Mouse (Mus musculus) embryo, embryonic 9.5 days (tissue): ENCODE data around the gene Cd300ld4.
"Not testable (repeated sequence)": the region's sequence is repeated elsewhere in the genome, so short reads cannot be mapped to it uniquely, and the experiment has no call there.

Experiments used
- DNase-seq: peaks from one replicate; pipeline ENCODE4 v3.0.0-alpha.2; 2017; ENCODE audit errors: extremely low spot score

Cd300ld4 gene

GRCm38 (mm10) chr11:115026912-115027311 is at the start of gene Cd300ld4:
Gene Cd300ld4 (minus strand): TSS chr11:115027012.
- DNase-seq: not testable (repeated sequence)

DNA sequence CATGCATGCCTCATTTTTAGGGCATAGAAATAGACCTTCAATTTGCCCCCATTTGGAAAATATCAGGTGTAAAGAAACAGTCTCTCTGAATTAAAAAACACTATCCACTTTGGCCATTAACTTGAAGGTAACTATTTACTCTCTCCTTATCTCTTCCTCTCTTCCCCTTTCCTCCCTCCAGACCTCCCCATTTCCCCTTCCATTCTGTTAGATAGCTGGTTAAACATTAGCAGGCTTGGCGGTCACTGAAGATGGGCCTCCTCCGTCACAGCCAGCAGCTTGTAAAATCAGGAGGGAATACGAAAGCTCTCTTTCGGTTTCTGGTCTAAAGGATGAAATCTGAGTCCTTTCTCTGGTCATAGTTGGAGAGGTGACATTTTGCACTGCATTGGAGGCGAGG is 49.0 kb upstream of the Cd300ld4 start:
- no peak for DNase-seq

- no peak for DNase-seq
Observed at GRCm38 (mm10) chr11:115075407-115075806, 48.6 kb upstream of the Cd300ld4 start.

GRCm38 (mm10) chr11:115073002-115073401 is 46.2 kb upstream of the Cd300ld4 start:
- DNase-seq: no peak

DNA sequence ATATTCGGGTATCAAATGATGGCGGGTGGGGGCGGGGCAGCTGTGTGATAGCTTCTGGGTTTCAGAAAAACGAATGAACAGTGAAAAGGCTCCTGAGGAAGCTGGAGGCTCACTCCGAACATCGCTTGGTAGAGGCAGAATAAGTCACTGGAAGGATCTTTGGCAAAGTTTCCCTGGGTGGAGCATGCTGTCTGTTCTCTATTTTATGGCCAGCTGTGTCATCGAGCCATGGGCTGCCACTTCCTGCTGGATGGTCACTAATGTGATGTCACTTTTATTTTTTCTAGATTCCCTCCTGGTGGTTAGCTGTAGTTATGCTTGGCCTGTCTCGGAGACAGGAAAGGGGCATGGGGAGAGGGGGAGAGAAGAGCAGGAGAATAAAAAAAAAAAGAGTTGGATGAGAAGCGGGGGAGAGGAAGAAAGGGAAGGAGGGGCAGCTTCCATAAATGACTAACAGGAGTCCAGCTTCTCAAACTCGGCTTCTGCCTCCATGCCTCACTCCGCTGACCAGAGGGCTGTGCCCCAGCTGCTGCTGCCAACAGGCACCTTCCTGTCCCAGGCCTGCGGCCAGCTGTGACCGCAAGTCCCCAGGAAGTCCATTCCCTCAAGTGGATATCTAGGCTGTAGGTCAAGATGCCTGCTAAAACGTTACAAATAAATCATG is 45.0 kb upstream of the Cd300ld4 start:
- peak; percentile 51 for DNase-seq

DNA sequence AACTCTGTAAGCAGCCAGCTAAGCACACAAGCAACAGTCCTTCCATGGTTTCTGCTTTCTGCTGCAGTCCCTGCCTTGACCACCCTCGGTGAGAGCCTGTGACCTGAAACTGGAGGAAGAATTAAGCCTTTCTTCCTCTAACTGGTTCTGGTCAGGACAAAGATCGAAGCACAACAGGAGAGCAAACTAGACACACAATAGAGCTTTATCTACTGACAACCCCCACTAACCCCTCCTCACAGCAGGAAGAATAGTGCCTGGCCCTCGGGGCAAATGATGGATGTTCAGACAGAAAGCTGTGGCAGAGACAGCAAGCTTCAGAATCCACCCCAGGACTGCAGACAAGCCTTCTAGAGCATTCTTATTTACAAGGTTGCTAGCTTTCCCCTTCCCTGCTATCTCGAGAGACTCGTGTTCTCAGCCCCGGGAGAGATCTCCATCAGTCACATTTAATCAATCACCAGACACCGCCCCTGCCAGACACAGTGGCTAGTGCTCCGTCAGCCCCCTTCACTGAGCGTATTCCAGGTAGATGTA is 44.3 kb upstream of the Cd300ld4 start:
- DNase-seq: peak; percentile 73

- DNase-seq: no peak
Observed at GRCm38 (mm10) chr11:115066768-115067167, 40.0 kb upstream of the Cd300ld4 start.

GRCm38 (mm10) chr11:115062077-115062476 is 35.3 kb upstream of the Cd300ld4 start, which contains the start of gene Cd300e:
Gene Cd300e (minus strand): TSS chr11:115062177.
- DNase-seq: no peak

- DNase-seq: no peak
Observed at GRCm38 (mm10) chr11:115059797-115060196, 33.0 kb upstream of the Cd300ld4 start.

- no peak for DNase-seq
Observed at GRCm38 (mm10) chr11:115058701-115059100, 31.9 kb upstream of the Cd300ld4 start.

- DNase-seq: no peak
Observed at GRCm38 (mm10) chr11:115054537-115054936, 27.7 kb upstream of the Cd300ld4 start.

DNA sequence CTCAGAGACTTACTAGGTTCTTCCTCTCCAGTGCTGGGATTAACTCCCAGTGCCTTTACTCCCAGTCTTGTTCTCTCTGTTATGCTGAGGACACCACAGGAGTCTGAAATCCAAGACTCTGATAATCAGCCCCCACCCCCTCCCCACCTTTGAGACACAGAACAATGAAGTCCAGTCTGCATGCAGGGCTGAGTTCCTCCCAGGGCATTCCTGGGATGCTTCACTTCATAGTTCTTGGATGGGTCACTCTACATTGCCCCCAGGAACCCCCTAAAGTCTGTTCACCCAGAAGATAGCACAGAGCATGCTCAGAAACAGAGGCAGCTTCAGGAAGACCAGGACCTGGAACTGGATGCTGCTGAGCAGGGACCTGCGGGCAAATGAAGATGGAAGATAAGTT is 26.2 kb upstream of the Cd300ld4 start:
- DNase-seq: no peak

DNA sequence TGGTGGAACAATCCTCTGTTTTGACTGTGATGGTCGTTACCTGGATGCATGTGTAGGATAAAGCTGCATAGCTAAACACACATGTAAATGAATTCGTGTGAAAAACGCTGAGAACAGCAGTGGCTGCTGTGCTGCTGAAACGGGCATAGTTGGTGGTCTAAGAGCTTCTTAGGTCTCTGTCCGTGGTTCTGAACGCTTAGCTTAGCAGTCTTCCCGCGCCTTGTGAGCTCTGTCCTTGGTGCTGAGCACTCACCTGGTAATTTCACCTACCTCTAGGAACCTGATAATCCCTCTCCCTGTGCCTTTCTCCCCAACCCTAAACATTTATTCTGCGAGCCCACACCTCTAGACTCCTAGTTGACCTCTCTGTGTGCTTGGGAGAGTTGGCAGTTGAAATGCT is 25.4 kb upstream of the Cd300ld4 start:
- peak; percentile 55 for DNase-seq

DNA sequence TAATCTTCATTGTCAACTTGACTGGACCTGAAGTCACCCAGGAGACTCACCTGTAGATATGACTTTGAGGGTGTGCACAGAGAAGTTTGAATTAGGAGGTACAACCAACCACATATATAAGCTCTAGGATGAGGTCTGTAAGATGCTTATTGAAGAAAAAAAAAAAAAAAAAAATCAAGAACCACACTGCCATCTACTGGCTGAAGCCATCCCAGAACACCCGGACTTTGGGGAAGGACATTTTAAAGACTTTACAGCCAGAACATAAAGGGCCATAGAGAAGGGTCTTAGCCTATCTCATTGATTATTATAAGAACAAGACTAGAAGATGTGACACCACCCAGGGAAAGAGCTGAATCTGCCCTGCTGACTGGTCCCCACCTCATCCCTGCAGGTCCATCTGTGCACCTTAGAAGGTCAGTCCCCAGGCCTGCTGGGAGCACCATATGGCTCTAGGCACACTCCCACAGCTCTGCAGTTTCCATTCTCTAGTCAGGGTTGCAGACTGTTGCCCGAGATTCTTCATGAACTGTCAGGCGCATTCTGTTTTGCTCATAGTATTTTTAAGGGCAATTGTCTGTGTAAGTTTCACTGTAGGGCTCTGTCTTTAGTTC is 22.6 kb upstream of the Cd300ld4 start:
- DNase-seq: no peak

DNA sequence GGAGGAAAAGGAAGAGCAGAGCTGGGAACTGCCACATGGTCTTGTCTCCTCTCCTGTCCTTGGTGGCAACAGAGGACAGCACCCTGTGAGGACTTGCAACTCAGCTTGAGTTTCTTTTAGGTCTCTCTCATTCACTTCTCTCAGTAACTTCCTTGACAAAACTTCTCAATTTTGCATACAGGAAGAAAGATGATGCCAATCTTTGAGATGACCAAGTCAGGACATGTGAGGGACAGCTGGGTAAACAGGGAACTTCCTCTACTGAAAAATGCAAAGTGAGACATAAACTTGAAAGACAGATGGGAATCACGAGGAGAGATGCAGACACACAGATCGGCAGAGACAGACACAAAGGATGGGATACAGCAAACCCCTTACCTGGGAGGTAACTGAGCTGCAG is 21.4 kb upstream of the Cd300ld4 start, which contains the start of gene Cd300ld3:
Cd300ld3 (minus strand) TSS at position 151 of the 400 bp plus-strand sequence.
- DNase-seq: no peak

GRCm38 (mm10) chr11:115037669-115038068 is 10.9 kb upstream of the Cd300ld4 start, which contains the start of gene Cd300ld5:
Gene Cd300ld5 (minus strand): TSS chr11:115037769.
- not testable (repeated sequence) for DNase-seq

DNA sequence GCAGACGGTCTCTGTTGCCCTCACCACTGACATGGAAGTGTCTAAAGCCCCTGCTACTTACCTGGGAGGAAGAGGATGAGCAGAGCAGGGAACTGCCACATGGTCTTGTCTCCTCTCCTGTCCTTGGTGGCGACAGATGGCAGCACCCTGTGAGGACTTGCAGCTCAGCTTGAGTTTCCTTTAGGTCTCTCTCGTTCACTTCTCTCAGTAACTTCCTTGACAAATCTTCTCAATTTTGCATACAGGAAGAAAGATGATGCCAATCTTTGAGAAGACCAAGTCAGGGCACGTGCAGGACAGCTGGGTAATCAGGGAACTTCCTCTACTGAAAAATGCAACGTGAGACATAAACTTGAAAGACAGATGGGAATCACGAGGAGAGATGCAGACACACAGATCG is 10.7 kb downstream of the Cd300ld4 start, which contains the start of gene Cd300ld2:
Cd300ld2 (minus strand) TSS at position 101 of the 400 bp plus-strand sequence.
- DNase-seq: not testable (repeated sequence)

GRCm38 (mm10) chr11:115004070-115004469 is 22.7 kb downstream of the Cd300ld4 start:
- DNase-seq: no peak

DNA sequence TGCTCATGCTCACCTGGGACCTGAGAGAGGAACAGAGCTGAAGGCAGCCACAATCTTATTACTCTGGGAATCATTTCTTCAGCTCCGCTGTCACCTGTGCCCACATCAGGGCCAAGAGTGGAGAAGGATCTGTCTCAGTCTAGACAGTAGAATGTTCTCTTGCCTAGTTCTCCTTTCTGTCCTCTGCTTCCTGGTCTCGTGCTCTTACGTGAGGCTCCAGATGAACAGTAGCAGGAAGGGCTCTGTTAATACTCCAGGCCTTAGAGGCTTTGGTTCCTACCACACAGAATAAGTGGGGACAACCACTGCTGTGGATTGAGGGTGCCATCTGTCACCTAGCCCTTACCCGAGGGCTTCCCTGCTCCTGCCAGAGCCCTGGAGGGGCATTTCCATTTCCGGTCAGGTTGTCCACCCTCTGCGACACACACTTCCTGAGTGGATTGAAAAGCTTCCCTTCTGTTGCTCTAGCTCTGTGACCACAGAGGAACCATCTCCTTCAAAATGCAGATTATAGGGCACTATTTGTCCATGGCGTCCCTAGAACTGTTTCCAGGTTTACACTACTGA is 25.3 kb downstream of the Cd300ld4 start, which contains the start of gene Cd300c2:
Cd300c2 (minus strand) TSS at position 407 of the 567 bp plus-strand sequence.
- DNase-seq: no peak

DNA sequence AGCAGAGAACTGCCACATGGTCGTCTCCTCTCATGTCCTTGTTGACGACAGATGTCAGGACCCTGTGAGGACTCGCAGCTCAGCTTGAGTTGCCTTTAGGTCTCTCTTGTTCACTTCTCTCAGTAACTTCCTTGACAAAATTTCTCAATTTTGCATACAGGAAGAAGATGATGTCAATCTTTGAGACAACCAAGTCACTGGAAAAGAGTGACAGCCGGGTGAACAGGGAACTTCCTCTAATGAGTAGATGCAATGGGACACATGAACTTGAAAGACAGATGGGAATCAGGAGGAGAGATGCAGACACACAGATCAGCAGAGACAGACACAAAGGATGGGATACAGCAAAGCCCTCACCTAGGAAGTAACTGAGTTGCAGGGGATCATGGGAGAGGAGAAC is 37.0 kb downstream of the Cd300ld4 start, which contains the start of gene Cd300ld:
Cd300ld (minus strand) TSS at position 130 of the 400 bp plus-strand sequence.
- DNase-seq: no peak

DNA sequence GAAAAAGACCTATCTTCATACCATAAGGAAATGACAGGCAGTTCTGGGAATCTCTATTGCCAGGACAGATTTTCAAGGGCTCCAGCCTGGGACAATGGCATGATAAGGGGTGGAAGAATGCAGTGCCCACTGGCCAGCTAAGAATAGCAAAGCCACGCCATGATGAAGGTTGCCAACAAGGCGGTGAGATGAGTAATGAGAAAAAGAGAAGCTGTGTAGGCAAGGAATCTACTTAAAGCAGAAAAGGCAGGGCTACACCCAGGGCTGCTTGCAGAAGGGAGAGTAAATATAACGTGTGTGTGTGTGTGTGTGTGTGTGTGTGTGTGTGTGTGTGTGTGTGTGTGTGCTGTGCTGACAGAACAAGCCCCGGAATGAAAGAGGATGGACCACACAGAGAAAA is 44.9 kb downstream of the Cd300ld4 start:
- no peak for DNase-seq

DNA sequence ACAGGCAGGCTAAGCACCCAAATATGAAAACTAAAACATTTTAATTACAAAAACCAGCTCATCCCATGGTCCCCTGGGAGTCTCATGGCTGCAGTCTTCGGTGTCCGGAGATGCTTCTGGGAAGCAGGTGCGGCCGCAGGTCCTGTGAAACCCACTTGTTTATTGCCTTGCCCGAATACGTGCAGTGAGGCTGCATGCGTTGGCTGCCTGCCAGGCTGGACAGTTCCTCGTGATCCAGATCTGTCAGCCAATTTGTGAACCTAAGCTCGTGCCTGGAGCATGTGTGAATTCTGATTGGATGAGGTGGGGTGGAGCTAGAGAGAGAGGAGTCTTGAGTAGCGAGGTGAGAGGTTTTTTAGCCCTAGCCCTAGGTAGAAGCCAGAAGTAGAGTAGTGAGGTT is 54.1 kb downstream of the Cd300ld4 start:
- DNase-seq: no peak
